Mouse (Mus musculus): ENCODE results near the gene Dars2.

GRCm38 (mm10) chr1:160993851-160994250, 76.6 kb downstream of the Dars2 start:
- TF ChIP-seq POLR2A (IDR thresholded peaks at IDR 0.05; ENCODE audit: insufficient read depth, low read length) (no peak), EP300 (IDR thresholded peaks at IDR 0.05; ENCODE audit: insufficient read depth, low read depth, low read length) (no peak)
